Mouse (Mus musculus) midbrain, embryonic 14.5 days (tissue): ENCODE measurements at regions not wholly inside any gene's neighbourhood (a gene's known extent, or its start where the extent isn't known, plus 50 kb on each side); places are given as distances from the start of the nearest gene placed in this dataset.

Experiments
- ATAC-seq: fragments of 200-750 bp; cut with Nextera tagmentation; 2 replicates; pipeline ENCODE4 v1.8.0; 2017; ENCODE audit warnings: moderate number of reproducible peaks, moderate library complexity; ENCODE audit not compliant: low FRiP score, low TSS enrichment
- DNase-seq: peaks from one replicate; pipeline ENCODE4 v3.0.0-alpha.2; 2015
- H3K27ac ChIP-seq: fragments of 300-500 bp; sonication (generic); replicated peaks from 2 replicates; pipeline ENCODE4 v1.5.1; 2014; ENCODE audit warnings: mild to moderate bottlenecking, low read depth, low read length, moderate library complexity
- H3K27me3 ChIP-seq: fragments of 300-500 bp; sonication (generic); 2 replicates; pipeline ENCODE4 v1.6.1; 2014; ENCODE audit warnings: low read length, control low read depth, mixed read lengths; ENCODE audit not compliant: control insufficient read depth, insufficient read depth
- H3K36me3 ChIP-seq: fragments of 300-500 bp; sonication (generic); 2 replicates; pipeline ENCODE4 v1.6.1; 2014; ENCODE audit warnings: low read length, control low read depth; ENCODE audit not compliant: control insufficient read depth, insufficient read depth
- H3K4me1 ChIP-seq: fragments of 300-500 bp; sonication (generic); 2 replicates; pipeline ENCODE4 v1.6.1; 2014; ENCODE audit warnings: mild to moderate bottlenecking, antibody characterized with exemption, low read length, control low read depth; ENCODE audit not compliant: control insufficient read depth, insufficient read depth
- H3K4me2 ChIP-seq: fragments of 300-500 bp; sonication (generic); 2 replicates; pipeline ENCODE4 v1.6.1; 2014; ENCODE audit warnings: mild to moderate bottlenecking, low read length, moderate library complexity
- H3K4me3 ChIP-seq: fragments of 300-500 bp; sonication (generic); replicated peaks from 2 replicates; pipeline ENCODE4 v1.5.1; 2014; ENCODE audit warnings: low read depth, low read length
- H3K9ac ChIP-seq: fragments of 300-500 bp; sonication (generic); replicated peaks from 2 replicates; pipeline ENCODE4 v1.6.1; 2014; ENCODE audit warnings: mild to moderate bottlenecking, low read length, moderate library complexity
- H3K9me3 ChIP-seq: fragments of 300-500 bp; sonication (generic); 2 replicates; pipeline ENCODE4 v1.6.1; 2016; ENCODE audit warnings: low read length, control low read depth, mixed read lengths; ENCODE audit not compliant: control insufficient read depth
- WGBS: fragments of 180-500 bp; shearing (Covaris S2); extraction: QIAGEN DNeasy Blood & Tissue Kit; methylation state at CpG from one replicate; pipeline ENCODE4 v1.1.7; 2014; 5-methylcytosine and 5-hydroxymethylcytosine counted together

GRCm38 (mm10) chr6:36058206-36058605, 329.7 kb upstream of the Chrm2 start:
- Histone ChIP-seq H3K27ac (no peak overlapping the region), H3K4me3 (no peak overlapping the region), H3K4me2 (no peak overlapping the region), H3K9ac (no peak overlapping the region), H3K36me3 (no peaks in the 10 kb centered on the region), H3K4me1 (no peaks in the 10 kb centered on the region), H3K27me3 (no peaks in the 10 kb centered on the region), H3K9me3 (no peaks in the 10 kb centered on the region)
- DNase-seq (no peak), ATAC-seq (no peak)

- DNase-seq (no peak), ATAC-seq (no peak)
- Histone ChIP-seq H3K4me2 (no peak overlapping the region), H3K27me3 (no peaks in the 10 kb centered on the region), H3K9ac (no peak overlapping the region), H3K36me3 (no peaks in the 10 kb centered on the region), H3K4me1 (no peaks in the 10 kb centered on the region), H3K27ac (no peak overlapping the region), H3K9me3 (no peaks in the 10 kb centered on the region), H3K4me3 (no peak overlapping the region)
- WGBS = 78% methylated on average over 1 of the region's 1 CpGs
Observed at GRCm38 (mm10) chr6:36060411-36060810, 327.5 kb upstream of the Chrm2 start.

GRCm38 (mm10) chr6:36064919-36065318, 323.0 kb upstream of the Chrm2 start:
- H3K9me3 ChIP-seq = no peaks in the 10 kb centered on the region
- ATAC-seq (no peak), DNase-seq (no peak)
- H3K4me3 ChIP-seq = no peak overlapping the region
- no peak overlapping the region for H3K4me2 ChIP-seq
- no peaks in the 10 kb centered on the region for H3K36me3 ChIP-seq
- H3K4me1 ChIP-seq = no peaks in the 10 kb centered on the region
- 85% methylated on average over 1 of the region's 1 CpGs for WGBS
- H3K9ac ChIP-seq = no peak overlapping the region
- no peaks in the 10 kb centered on the region for H3K27me3 ChIP-seq
- H3K27ac ChIP-seq = no peak overlapping the region

GRCm38 (mm10) chr6:36068690-36069089, 319.2 kb upstream of the Chrm2 start:
- Histone ChIP-seq H3K4me3 (no peak overlapping the region), H3K27ac (no peak overlapping the region), H3K27me3 (no peaks in the 10 kb centered on the region), H3K9me3 (no peaks in the 10 kb centered on the region), H3K4me1 (no peaks in the 10 kb centered on the region), H3K4me2 (no peak overlapping the region), H3K9ac (no peak overlapping the region), H3K36me3 (no peaks in the 10 kb centered on the region)
- ATAC-seq (no peak), DNase-seq (no peak)
- 91% methylated on average over 2 of the region's 2 CpGs for WGBS

- H3K9me3 ChIP-seq = no peaks in the 10 kb centered on the region
- H3K27ac ChIP-seq = no peak overlapping the region
- no peak overlapping the region for H3K4me3 ChIP-seq
- ATAC-seq = no peak
- no peak overlapping the region for H3K9ac ChIP-seq
- WGBS = 52% methylated on average over 5 of the region's 5 CpGs
- no peak overlapping the region for H3K4me2 ChIP-seq
- no peaks in the 10 kb centered on the region for H3K4me1 ChIP-seq
- H3K27me3 ChIP-seq = no peaks in the 10 kb centered on the region
- no peaks in the 10 kb centered on the region for H3K36me3 ChIP-seq
- peak; percentile 40 for DNase-seq
Observed at GRCm38 (mm10) chr6:36079559-36079958, 308.3 kb upstream of the Chrm2 start.

GRCm38 (mm10) chr6:36093584-36093983, 294.3 kb upstream of the Chrm2 start:
- H3K4me1 ChIP-seq = no peaks in the 10 kb centered on the region
- no peak for DNase-seq
- no peak overlapping the region for H3K27ac ChIP-seq
- no peak overlapping the region for H3K9ac ChIP-seq
- H3K4me3 ChIP-seq = no peak overlapping the region
- no peaks in the 10 kb centered on the region for H3K27me3 ChIP-seq
- ATAC-seq = no peak
- no peaks in the 10 kb centered on the region for H3K9me3 ChIP-seq
- H3K36me3 ChIP-seq = no peaks in the 10 kb centered on the region
- 90% methylated on average over 2 of the region's 2 CpGs for WGBS
- H3K4me2 ChIP-seq = no peak overlapping the region

- ATAC-seq (no peak), DNase-seq (no peak)
- no peak overlapping the region for H3K9ac ChIP-seq
- H3K27me3 ChIP-seq = no peaks in the 10 kb centered on the region
- no peaks in the 10 kb centered on the region for H3K4me1 ChIP-seq
- no peak overlapping the region for H3K4me2 ChIP-seq
- WGBS = 96% methylated on average over 1 of the region's 1 CpGs
- H3K36me3 ChIP-seq = no peaks in the 10 kb centered on the region
- no peak overlapping the region for H3K27ac ChIP-seq
- no peak overlapping the region for H3K4me3 ChIP-seq
- no peaks in the 10 kb centered on the region for H3K9me3 ChIP-seq
Observed at GRCm38 (mm10) chr6:36094075-36094474, 293.8 kb upstream of the Chrm2 start.

- Histone ChIP-seq H3K4me3 (no peak overlapping the region), H3K9ac (no peak overlapping the region), H3K4me1 (no peaks in the 10 kb centered on the region), H3K36me3 (no peaks in the 10 kb centered on the region), H3K27me3 (no peaks in the 10 kb centered on the region), H3K27ac (no peak overlapping the region), H3K9me3 (no peaks in the 10 kb centered on the region), H3K4me2 (no peak overlapping the region)
- 67% methylated on average over 2 of the region's 2 CpGs for WGBS
- ATAC-seq = no peak
- DNase-seq = no peak
Observed at GRCm38 (mm10) chr6:36097391-36097790, 290.5 kb upstream of the Chrm2 start.

GRCm38 (mm10) chr6:36098179-36098578, 289.7 kb upstream of the Chrm2 start:
- Histone ChIP-seq H3K27me3 (no peaks in the 10 kb centered on the region), H3K4me3 (no peak overlapping the region), H3K9ac (no peak overlapping the region), H3K9me3 (no peaks in the 10 kb centered on the region), H3K27ac (no peak overlapping the region), H3K36me3 (no peaks in the 10 kb centered on the region), H3K4me2 (no peak overlapping the region), H3K4me1 (no peaks in the 10 kb centered on the region)
- ATAC-seq (no peak), DNase-seq (no peak)
- WGBS = 26% methylated on average over 4 of the region's 4 CpGs
